Mouse (Mus musculus): Measurements from ENCODE around the gene Bhlhe23.

Bhlhe23 gene

DNA sequence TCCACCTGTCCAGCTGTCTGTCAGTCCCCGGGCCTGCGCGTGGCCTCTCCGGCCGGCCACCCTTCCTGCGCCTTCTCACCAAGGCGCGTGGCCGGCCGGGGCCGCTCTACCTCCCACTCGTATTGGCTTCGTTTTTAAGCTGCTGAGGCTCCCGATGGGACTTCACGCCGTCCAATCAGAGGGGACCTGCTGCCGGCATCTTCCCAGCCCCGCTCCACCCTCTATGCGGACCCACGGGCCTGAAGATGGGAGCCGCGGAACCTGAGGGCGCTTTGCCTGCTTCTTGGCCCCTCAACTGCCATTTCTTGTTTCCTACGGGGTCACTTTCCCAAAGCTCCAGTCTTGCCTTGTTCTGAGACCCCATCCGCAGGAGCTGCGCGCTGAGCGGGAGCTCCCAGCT is at the start of gene Bhlhe23:
TSS of gene Bhlhe23 (minus strand) at position 108 of the 400 bp plus-strand sequence.
- ATAC-seq (ENCODE audit: low TSS enrichment) = no peak

DNA sequence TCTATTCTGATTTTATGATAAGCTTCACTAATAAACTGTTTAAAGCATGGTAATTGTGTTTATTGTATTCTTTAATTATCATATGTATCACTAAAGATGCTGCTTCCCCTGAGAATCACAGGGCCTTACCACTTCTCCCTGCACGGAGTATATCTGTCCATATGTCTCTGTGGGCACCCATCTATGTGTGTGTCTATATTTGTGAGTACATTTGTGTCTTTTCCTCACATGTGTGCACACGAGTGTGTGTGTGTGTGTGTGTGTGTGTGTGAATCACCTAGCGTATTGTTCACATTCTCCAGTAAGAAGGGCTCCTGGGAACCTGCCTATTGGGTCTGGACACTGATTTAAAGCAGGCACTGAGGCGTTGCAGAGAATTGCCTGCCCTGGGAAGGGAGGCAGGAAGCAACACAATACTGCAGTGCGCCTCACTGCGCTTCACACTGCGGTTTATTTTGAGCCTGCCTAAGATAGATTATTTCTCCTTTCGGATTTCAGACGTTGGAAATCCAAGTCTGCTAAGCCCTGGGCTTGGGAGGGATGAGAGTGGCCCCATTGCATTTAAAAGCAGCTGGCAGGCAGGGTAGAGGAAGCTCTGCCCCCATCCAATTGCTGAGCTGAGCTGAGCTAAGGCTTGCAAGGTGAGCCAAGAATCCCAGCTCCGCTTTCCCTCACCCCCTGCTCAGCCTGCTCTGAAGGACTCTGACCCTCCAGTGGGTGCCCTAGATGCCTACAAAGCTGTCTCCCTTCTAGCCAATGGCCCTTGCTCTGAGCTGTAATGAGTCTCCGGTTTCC is 48.6 kb upstream of the Bhlhe23 start:
- peak; percentile 65 for ATAC-seq (ENCODE audit: low TSS enrichment)

DNA sequence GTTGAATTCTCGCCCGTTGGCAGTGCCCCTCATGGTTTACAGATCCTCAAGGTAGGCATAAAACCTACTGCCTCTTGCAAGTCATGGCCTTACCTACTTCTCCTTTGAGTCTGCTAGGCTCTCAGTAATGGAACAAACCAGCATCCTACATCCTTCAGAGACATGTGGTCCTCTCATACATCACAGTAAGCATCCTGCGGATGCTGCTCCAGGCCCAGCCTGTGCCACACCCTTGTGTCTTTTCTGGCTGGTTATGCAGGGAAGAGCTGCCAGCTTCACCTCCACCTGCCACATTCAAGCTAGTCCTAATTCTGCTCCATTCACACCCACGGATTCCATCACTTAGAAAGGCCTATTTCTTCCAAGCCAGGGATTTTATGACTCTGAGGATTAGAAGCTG is 48.0 kb upstream of the Bhlhe23 start:
- peak; percentile 32 for ATAC-seq (ENCODE audit: low TSS enrichment)

DNA sequence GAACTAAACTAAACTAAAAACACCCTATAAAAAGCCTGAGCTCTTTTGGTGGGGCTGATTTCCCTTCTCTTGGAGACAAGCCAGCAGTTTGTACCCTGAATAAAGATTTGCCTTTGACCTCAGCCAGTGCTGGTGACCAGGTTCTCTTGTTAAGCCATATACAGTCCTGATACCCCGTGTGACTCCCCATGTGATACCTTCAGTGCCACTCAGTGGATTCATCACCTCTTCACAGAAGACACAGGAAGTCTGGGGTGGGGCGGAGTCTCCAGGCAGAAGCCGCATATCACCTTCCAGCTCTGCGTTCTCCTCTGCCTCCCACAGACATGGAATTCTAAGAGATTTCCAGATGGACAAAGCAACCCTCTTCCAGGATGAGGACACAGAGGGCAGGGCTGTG is 47.4 kb upstream of the Bhlhe23 start:
- ATAC-seq (ENCODE audit: low TSS enrichment) = peak; percentile 41

DNA sequence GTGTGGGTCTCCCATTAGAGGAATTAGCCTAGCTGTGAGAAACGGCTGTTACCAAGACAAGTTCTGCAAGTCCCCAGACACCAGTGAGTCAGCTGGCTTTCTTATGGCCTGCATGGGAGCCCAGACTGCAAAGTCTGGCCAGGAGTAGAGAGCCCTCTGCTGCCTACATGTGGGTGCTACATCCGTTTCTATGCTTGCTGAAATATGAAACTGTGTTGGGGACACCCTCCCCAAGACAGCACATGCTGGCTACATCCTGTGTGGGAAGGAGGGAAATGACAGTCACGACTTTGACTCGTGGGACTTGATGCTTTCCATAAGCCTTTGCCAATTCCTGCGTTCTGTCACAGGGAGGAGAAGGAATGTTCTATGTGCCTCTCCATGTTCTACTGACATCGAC is 45.8 kb upstream of the Bhlhe23 start:
- ATAC-seq (ENCODE audit: low TSS enrichment) = peak; percentile 64

DNA sequence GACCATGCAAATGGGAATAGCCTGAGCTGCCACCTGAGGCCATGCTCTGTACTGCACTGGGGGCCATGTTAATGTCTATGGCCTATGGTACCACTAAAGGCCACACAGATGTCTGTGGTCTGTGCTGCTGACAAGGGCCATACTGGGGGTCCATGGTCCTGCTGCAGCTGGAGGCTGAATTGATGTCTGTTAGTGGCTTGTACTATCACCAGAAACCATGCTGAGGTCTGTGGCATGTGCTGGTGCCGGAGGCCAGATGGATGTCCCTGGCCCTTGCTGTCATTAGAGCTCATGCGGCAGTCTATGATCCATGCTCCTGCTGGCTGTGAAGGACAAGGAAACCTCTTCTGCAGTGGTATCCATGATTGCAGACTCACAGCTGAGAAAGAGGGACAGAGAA is 42.8 kb upstream of the Bhlhe23 start:
- no peak for ATAC-seq (ENCODE audit: low TSS enrichment)

DNA sequence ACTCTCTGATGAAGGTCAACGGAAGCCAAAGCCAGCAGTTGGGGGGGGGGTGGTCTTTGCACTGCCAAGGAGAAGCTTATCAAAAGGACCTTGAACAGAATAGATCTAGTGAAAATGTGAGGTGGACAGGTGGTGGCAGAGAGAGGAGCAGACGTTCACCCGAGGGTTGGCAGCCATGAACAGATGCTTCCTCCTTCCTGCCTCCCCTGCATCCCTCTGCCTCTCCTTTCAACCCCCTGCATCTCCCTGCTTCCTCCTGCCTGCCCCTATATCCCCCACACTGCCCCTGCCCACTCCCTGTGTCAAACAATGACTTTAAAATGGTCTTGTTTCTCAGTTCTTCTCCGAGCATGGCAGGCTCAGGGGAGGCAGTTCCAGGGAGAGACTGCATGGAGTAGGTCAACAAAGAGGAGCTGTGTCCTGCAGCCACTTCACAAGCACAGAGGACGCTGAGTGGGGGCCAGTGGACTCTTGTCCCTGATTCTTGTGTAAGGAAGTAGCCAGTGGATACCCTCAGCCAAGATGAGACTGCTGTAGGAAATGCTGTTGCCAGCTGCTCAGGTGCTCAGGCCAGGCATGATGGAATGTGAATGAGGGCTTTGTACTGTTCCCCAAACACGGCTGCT is 39.9 kb upstream of the Bhlhe23 start:
- ATAC-seq (ENCODE audit: low TSS enrichment) = no peak

DNA sequence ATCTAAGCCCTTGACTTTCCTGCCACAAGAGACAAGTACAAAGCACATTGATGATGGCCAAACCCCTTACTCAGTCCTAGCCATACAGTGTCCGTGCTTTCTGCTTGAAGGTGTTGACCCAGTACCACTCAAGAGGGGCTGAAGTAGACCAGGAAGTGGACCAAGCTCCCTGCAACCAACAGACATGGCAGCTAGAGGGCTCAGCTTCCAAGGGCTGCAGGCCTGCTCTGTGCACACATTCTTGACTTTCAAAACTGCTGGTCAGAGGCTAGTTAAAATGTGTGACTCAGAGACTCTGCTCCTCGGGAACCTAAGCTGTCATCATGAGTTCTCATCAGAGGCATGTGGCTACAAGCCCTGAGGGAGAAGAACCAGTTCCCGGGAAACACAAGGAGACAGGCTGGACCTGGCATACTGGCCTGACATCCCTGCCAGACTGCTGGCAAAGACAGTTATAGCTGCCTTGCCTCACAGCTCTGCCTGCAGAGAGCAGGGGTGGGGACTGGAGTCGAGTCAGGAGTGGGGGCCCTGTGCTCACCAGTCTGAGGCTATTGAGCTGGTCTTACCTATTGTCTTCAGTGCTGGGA is 37.4 kb upstream of the Bhlhe23 start:
- peak; percentile 57; the same call in 1 of the 2 replicates for ATAC-seq (ENCODE audit: low TSS enrichment)

DNA sequence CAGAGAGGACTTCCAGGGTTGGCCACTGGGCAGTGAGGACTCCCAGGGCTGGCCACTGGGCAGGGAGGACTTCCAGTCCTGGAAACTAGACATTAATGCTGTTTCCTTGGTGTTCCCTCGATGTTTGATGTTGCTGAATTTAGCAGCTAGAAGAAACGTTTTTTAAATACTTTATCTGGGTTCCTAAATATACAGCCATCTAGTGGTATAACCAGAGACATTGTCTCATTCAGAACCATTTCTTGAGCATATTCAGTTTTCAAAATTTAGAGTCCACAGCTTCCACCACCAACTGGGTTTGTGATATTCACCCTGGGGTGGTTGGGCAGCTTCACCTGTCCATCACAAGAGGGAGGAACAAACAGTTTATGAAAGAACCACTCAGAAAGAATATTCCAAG is 34.3 kb upstream of the Bhlhe23 start:
- no peak for ATAC-seq (ENCODE audit: low TSS enrichment)

DNA sequence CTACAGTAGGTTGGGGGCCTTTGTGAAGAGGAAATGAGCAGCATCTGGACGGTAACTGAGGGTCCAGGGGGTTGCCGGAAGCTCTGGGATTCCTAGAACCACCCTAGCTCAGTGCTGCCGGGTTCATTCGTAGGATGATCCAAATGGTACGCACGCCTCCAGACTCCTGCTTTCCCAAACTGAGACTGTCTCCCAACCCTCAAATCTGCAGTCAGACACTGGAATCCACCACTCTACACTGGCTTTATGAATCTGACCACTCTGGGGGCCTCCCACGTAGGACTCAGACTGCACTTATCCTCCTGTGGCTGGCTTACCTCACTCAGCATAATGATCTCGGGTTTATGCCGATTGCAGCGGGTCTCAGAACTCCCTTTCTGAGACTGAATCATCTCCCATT is 32.8 kb upstream of the Bhlhe23 start:
- ATAC-seq (ENCODE audit: low TSS enrichment) = peak; percentile 57

DNA sequence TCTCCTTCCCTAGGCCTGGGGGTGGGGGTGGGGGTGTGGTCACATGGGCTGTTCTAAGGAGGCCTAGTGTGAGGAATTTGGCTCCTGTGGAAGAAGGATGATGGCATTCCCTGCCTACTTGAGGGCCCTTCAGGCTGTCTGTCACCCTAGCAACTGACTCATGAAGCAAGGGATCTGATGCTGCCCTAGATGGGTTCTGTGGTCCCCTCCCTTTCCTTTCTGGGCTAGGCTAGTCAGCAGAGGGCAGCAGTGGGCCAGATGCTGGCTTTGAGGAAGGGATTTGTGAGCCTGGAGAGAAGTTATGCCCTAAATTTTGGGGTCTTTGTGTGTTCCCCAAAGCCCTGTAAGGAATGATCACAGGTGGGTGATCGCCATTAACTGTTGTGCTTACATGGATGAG is 29.3 kb upstream of the Bhlhe23 start:
- ATAC-seq (ENCODE audit: low TSS enrichment) = peak; percentile 86

DNA sequence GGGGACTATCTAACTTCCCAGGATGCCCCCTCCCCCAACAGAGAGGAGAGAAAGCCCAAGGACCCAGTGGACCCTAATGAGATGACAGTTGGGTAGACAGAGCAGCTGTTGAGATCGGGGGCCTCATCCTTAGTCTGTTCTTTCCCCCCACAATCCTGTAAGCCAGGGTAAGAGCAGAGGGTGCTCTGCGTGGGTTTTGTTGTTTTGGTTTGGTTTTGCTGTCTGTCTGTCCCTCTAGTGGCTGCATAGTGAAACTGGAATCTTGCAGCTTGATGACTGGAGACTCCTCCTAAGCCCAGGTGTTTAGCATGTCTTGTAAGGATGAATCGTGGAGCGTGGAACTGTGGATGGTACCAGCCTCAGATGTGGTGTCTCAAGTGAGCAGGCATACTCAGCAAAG is 19.3 kb upstream of the Bhlhe23 start:
- ATAC-seq (ENCODE audit: low TSS enrichment) = no peak

DNA sequence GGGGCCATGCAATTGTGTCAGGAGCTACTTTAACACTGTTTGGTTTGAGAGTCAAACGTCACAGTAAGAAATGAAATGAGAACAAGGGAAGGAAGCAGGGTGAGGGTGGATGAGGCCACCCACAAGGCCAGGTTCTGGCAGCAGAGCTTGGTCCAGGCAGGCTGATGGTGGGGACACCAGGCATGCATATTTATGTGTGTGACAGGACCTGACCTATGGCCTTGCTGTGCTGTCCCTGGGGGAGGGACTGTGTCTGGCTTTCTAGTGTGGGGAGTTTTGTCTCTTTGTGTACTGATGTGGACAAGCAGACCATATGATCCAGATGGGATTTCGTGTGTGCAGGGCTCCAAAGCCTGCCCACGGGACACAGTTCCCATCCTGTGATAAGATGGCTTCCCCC is 18.9 kb upstream of the Bhlhe23 start:
- no peak for ATAC-seq (ENCODE audit: low TSS enrichment)

DNA sequence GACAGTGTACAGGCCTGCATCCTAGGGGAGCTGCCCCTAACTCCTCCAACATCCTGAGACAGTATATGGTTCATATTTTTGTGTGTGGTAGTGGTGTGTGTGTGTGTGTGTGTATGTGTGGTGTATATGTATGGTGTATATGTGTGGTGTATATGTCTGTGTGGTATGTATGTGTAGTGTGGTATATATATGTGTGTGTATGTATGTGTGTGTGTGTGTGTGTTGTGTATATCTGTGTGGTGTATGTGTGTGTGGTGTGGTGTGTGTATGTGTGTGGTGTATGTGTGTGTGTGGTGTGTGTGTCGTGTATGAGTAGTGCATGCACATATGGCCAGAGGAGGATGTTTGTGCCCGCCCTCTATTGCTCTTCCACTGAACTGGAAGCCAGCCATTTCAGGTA is 17.7 kb upstream of the Bhlhe23 start:
- ATAC-seq (ENCODE audit: low TSS enrichment) = no peak

DNA sequence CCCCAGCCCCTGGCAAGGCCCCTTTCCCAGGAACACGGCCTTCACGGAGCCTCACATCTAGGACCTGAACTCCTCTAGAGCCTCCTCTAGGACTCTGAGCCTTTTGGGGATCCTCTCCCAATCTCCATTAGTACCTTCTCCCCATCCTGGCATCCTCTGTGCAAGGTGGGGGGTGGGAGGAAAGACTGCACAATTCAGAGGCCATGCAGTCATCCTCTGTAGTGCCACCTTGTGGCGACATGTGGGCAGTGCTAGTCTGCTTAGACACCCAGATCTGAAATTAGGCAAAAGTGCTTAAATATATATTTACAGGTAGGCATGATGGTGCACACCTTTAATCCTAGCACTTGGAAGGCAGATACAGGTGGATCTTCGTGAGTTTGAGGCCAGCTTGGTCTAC is 15.0 kb upstream of the Bhlhe23 start:
- no peak for ATAC-seq (ENCODE audit: low TSS enrichment)

DNA sequence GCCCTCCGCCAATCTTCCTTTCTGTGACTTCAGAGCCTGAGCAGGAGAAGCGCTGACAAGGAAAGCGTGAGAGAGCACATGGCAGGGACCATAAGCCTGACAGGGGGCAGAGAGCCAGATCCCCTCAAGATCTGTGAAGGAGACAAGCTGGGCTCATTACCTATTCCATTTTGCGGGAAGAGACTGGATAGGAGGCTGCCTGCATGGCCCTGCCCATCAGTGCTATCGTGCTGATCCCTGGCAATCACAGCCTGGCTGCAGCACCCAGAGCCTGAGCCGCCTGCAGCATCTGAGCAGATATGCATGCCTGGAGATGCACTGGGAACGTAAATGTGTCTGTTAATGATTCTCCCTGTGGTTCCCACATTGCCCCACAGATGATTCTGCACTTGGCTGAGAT is 12.1 kb upstream of the Bhlhe23 start:
- ATAC-seq (ENCODE audit: low TSS enrichment) = peak; percentile 67

DNA sequence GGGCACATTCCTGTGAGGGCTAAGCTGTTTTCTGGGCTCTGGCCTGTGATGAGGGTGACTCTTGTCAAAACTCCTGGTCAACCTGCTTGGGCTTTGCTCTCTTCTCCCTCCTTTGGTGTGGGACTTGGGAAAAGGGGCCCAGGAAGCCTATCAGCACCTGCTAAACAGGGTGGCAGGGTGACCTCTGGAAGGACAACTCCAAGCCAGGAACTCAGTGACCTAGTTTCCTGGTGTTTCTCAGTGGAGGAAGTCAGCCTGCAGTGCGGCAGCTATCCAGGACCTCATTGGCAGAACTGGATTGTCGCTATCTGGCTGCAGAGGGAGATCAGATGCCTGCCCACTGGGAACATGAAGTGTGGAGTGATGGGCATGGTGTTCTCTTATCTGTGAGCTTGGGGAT is 11.7 kb upstream of the Bhlhe23 start:
- ATAC-seq (ENCODE audit: low TSS enrichment) = no peak

DNA sequence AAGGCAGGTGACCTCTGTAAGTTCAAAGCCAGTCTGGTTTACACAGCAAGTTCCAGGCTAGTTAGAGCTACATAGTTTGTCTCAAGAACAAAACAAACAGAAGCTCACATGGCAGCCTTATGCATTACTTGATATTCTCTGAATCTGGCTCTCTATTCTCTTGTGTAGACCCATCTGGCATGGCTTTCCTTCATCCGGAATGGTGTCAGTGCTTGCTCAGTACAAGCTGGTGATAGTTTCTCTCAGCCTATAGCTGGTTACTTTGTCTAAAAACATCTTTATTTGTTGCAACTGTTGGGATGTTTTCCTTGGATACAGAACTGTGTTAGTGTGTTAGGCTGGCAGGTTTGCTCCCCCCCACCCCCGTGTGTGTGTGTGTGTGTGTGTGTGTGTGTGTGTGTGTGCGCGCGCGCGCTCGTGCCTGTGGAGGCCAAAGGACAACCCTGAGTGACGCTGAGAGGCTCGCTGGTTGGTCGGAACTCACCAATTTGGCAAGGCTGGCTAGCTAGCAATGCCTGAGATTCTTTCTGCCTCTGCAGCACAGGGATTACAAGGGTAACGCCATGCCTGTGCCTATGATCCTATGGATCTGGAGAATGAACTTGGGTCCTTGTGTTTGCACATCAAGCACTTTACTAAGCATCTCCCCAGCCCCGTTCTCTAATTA is 11.0 kb upstream of the Bhlhe23 start:
- no peak for ATAC-seq (ENCODE audit: low TSS enrichment)

DNA sequence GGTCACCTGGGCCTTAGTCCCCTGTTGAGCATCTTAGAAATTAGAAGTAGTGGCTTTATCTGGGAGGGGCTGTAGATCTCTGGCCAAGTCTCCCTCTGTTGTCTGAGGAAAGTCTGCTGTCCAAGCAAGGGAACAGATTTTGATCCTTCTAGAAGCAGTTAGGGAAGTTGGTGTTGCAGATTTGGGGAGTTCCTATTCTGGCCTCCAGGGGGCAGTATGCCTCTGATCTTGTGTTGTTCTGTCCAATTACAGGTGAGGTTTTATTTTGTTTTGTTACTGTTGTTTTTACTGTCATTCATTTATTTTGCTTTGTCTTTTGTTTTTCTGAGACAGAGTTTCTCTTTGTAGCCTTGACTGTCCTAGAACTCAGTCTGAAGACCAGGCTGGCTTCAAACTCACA is 10.0 kb upstream of the Bhlhe23 start:
- no peak for ATAC-seq (ENCODE audit: low TSS enrichment)

DNA sequence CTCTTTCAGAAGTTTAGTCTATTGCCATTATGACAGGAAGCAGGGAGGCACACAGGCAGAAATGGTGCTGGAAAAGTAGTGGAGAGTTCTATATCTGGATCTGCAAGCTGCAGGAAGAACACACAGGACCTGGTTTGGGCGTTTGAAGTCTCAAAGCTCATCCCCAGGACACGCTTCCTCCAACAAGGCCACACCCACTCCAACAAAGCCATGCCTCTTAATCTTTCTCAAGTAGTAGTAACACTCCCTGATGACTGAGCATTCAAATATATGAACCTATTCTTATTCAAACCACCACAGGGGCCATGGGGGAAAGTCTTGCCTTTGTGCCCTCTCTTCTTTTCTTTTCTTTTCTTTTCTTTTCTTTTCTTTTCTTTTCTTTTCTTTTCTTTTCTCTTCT is 3.6 kb upstream of the Bhlhe23 start:
- ATAC-seq (ENCODE audit: low TSS enrichment) = no peak

DNA sequence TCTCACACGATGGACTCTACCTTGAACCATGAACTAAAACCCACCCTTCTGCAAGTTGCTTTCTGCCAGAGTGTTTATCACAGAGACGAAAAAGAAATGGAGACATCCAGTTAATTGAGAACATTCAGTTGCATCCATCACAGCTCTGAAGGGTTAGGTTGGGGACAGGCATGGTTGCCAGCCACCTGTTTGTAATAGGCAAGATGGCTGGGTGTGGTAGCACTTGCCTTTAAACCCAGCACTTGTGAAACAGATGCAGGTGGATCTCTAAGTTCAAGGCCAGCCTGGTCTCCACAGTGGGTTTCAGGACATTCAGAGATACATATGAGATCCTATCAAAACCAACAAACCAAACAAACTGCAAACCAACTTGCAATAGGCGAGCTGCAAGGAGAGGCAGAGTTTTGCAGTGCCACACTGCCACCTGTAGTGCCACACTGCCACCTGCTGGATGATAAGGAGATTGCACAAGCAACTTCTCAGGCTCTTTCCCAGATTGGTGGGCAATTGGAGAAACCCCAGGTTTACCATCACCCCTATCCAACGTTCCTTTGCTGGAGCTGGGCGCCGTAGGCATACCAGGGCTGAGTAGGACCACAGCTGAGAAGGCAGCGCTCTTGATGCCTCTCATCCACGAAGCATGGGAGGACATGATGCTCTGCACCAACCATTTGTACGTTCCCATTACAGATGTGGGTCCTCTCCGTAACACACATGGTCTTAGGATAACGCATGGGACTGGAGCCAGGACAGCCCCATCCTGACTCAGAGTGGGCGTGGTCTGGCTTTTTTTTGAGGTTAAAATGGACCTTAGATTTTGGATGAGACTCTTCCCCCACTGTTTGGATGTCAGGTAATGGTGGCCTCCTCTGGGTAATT is 2.8 kb upstream of the Bhlhe23 start:
- peak; percentile 65; the same call in 1 of the 2 replicates for ATAC-seq (ENCODE audit: low TSS enrichment)

DNA sequence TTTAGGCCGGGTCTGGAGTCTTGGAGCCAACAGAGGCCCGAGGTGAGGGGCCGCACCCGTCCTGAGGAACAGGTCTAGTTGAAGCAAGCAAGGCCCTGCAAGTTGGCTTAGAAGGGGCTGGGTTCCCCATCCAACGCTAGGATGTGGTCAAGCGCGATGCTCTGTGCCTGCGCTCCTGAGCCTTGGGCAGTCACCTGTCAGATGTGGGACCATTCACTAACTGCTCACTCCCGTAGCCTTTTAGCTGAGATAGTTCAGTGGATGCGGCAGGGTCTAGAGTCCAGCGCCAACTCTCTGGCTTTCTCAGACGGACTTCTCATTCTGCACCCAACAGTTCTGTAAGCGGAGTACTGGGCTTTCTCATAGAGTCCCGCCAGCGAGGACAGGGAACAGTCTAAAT is 1.1 kb downstream of the Bhlhe23 start:
- no peak for ATAC-seq (ENCODE audit: low TSS enrichment)
